Mouse (Mus musculus) layer of hippocampus, adult 11-12 months (tissue): ENCODE results near the gene D10Jhu81e.
"Not testable (repeated sequence)": the region's sequence is repeated elsewhere in the genome, so short reads cannot be mapped to it uniquely, and the experiment has no call there.

Experiments
- DNase-seq: peaks from one replicate; pipeline ENCODE4 v3.0.0; 2022; ENCODE audit warnings: low spot score

The D10Jhu81e gene

GRCm38 (mm10) chr10:78169281-78170042 lies at the start of gene D10Jhu81e:
Gene D10Jhu81e, minus strand, starts transcription at chr10:78169782.
- peak; percentile 100 for DNase-seq

GRCm38 (mm10) chr10:78218576-78218975 lies 49.0 kb upstream of the D10Jhu81e start:
- no peak for DNase-seq

- no peak for DNase-seq
These were observed 46.9 kb upstream of the D10Jhu81e start for GRCm38 (mm10) chr10:78216376-78217083.

GRCm38 (mm10) chr10:78214371-78214770 lies 44.8 kb upstream of the D10Jhu81e start:
- no peak for DNase-seq

GRCm38 (mm10) chr10:78211311-78211710 lies 41.7 kb upstream of the D10Jhu81e start:
- DNase-seq = no peak

- DNase-seq = no peak
These were observed 31.6 kb upstream of the D10Jhu81e start for GRCm38 (mm10) chr10:78201182-78201581.

GRCm38 (mm10) chr10:78192933-78193332 lies 23.4 kb upstream of the D10Jhu81e start:
- no peak for DNase-seq

GRCm38 (mm10) chr10:78186076-78186475 lies 16.5 kb upstream of the D10Jhu81e start:
- not testable (repeated sequence) for DNase-seq

GRCm38 (mm10) chr10:78185381-78185725 lies 15.8 kb upstream of the D10Jhu81e start:
- DNase-seq = no peak

GRCm38 (mm10) chr10:78184531-78185380 lies 15.2 kb upstream of the D10Jhu81e start, which contains the start of gene Pwp2:
Gene Pwp2, minus strand, starts transcription at chr10:78185149.
- peak; percentile 91 for DNase-seq

- no peak for DNase-seq
These were observed 14.0 kb upstream of the D10Jhu81e start for GRCm38 (mm10) chr10:78183577-78183976.

GRCm38 (mm10) chr10:78182321-78182720 lies 12.7 kb upstream of the D10Jhu81e start:
- DNase-seq = no peak

GRCm38 (mm10) chr10:78174474-78174873 lies 4.9 kb upstream of the D10Jhu81e start:
- no peak for DNase-seq

GRCm38 (mm10) chr10:78171581-78171980 lies 2.0 kb upstream of the D10Jhu81e start:
- no peak for DNase-seq

- DNase-seq = no peak
These were observed 1.5 kb upstream of the D10Jhu81e start for GRCm38 (mm10) chr10:78171057-78171456.

- DNase-seq = no peak
These were observed 863 bp upstream of the D10Jhu81e start for GRCm38 (mm10) chr10:78170445-78170844.

- DNase-seq = no peak
These were observed 790 bp downstream of the D10Jhu81e start for GRCm38 (mm10) chr10:78168792-78169191.

- DNase-seq = no peak
These were observed 1.8 kb downstream of the D10Jhu81e start for GRCm38 (mm10) chr10:78167775-78168174.

- no peak for DNase-seq
These were observed 2.2 kb downstream of the D10Jhu81e start for GRCm38 (mm10) chr10:78167333-78167732.

GRCm38 (mm10) chr10:78165256-78166005 lies 4.2 kb downstream of the D10Jhu81e start:
- no peak for DNase-seq

- no peak for DNase-seq
These were observed 4.8 kb downstream of the D10Jhu81e start for GRCm38 (mm10) chr10:78164786-78165185.

- DNase-seq = peak; percentile 76
These were observed 5.7 kb downstream of the D10Jhu81e start for GRCm38 (mm10) chr10:78163923-78164322.
